Mouse (Mus musculus) adrenal gland, adult 8-10 months (tissue): Measurements from ENCODE around the gene Fbxl12. TPM values are rescaled to one million over a fixed set of nuclear protein-coding genes. Genes with fewer than 3 reads are reported as not detected.
A peak's percentile ranks its signal among the peaks of the same experiment; 100 is the strongest.
"Not testable (repeated sequence)": the region's sequence is repeated elsewhere in the genome, so short reads cannot be mapped to it uniquely, and the experiment has no call there.

Experiments used
- DNase-seq: peaks from one replicate; pipeline ENCODE4 v3.0.0; 2022
- total RNA-seq, 4 experiments: library from RNA; stranded (reverse); gene quantifications; 2 replicates each; pipeline ENCODE4 v1.2.4; 2022

The Fbxl12 gene
- total RNA-seq, 4 experiments from 2014 or later, result 18.1 to 39.2 (median 25.6) TPM

DNA sequence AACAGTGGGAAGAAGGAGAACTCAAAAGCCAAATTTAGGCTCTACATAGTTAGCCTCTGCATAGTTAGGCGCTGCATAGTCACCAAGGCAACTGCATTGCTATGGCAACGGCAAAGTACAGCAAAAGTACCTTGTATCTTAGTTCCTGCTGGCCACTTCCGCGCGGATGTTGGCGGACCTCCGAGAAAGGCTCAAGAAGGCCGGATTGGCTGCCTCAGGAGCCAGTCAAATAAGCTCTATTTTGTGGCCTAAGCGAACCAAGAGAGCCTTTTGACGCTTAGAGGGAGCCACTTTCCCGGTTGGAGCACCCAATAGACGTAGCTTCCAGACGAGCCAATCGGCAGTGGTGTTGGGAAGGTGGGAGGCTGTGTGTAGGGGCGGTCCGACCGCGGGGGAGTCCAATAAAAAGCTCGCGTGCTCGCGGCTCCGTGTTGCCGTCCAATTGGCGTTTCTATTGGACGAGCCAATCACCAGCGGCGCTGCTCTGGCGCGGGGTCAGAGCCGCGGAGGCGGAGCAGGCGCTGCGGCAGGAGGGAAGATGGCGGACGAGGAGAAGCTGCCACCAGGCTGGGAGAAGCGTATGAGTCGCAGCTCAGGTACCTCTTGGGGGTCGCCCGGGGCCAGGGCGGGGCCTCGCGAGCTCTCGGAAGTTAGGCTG is 7.2 kb upstream of the Fbxl12 start, which contains the start of gene Pin1:
TSS of gene Pin1 (plus strand) at position 494 of the 658 bp plus-strand sequence.
- peak; percentile 100 for DNase-seq

DNA sequence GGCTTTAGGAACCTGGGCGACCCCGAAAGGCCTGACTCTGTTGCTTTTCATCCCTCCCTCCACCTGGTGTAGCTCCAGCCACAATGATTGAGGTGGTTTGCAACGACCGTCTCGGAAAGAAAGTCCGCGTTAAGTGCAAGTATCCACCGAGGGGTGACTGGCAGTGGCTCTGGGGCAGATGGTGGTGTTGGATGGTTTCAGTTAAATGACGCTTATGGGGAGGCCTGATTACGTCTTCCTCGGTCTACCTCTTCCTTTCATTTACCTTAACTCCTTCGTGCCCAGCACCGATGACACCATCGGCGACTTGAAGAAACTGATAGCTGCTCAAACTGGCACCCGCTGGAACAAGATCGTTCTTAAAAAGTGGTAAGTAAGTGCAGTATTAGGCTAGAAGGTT is 554 bp upstream of the Fbxl12 start:
- peak; percentile 26 for DNase-seq

DNA sequence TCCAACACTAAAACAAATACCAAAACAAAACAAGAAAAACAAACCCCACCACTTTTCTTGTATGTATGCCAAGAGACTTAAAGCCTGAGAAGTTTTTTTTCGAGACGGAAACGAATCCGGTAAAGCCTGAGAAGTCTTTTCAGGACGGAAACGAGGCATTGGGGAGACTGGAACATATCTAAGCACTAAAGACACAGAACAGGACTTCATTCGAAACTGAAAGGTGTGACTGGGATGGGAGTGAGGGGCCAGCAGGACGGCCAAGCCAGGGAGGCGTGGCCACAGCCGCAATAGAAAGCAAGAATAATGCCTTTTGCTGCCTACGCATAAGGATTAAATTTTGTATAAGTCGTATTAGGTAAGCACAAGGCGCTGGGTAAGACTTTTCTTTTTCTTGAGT is 786 bp downstream of the Fbxl12 start:
- DNase-seq, result peak; percentile 7

DNA sequence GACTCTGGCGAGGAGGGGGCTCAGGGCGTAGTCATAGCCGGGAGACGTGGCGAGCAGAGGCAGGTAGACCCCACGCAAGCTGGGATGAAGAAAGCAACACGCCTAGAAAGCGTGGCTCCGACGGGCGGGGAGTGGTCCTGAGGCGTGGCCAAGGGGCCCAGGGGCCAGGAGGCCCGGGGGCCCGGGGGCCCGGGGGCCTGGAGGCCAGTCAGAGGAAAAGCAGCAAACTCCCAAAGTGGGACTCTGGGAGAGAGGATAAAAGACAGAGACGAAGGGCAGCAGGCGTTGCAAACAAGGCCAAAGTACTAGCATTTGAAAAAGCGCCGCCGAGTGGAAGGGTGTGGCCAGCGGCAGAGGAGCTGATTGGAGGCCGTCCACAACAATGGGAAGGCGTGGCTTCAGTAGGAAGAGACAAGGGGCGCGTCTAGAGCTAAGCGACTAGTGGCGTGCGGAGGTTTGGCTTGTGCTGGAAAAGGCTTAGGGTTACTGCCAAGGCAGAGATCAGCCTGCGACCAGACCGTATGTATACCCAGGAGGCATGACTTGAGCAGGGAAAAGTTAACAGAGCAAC is 1.6 kb downstream of the Fbxl12 start:
- peak; percentile 87 for DNase-seq

DNA sequence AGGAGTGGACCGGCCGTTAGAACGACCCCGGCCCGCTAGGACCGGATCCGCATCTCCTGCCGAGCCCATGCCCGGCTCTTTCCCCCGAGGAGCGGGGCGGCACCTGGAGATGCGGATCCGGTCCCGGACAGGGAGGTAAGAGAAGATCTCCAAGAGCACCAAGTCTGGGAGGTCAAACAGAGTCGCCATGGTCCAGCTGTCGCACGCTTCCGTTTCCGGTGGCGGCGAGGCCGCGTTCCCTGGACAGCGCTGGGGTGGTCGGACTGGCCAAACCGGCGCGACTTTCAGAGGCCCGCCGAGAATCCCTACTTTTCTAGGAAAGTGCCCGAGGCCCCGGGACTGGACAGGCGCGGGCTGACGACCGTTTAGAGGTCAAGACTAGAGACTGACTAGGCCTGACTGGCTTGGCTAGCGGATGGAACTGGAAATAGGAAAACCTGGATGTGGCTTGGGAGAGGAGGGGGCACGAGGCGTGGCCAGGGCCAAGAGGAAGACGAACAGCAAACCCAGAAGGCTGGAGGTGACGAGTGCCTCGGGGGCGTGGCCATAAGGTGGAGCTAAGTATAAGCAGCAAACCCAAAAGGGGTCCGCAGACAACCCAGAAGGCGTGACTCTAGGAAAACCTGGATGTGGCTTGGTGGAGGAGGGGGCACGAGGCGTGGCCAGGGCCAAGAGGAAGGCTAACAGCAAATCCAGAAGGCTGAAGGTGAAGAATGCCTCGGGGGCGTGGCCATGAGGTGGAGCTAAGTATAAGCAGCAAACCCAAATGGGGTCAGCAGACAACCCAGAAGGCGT is 2.3 kb downstream of the Fbxl12 start, which contains the start of gene Ubl5:
TSS of gene Ubl5 (plus strand) at position 778 of the 795 bp plus-strand sequence.
- peak; percentile 55 for DNase-seq

DNA sequence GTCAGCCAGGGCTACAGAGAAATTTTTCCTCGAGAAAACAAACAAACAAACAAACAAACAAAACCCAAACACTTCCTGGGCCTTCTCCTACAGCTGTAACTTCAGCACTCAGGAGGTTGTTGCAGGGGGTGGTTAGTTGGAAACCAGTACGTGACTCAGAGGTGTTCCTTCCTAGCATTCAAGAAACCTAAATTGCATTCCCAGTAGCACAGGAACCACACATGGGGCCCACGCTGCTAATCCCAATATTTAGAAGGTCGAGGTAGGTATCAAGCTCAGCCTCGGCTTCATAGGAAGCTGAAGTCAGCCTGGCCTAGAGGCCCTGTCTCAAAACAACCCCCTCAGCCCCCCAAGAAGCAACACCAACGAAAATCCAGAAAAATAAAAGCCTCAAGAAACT is 3.1 kb downstream of the Fbxl12 start:
- DNase-seq, result no peak

DNA sequence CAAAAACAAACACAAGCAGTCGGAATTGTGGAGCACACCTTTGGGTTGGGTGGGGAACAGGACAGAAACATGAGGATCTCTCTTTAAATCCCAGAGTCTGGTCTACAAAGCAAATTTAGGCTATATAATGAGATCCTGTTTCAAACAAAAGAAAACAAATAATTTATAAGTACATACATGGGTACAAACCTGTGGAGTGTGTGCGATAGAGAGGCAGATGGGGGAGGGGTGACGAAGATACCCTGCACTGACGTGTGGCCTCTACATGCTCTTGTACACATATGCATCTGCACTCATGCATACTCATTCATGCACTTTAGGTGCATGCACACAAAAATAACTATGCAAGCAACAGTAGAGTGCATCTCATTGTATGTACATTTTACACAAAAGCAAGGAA is 5.1 kb downstream of the Fbxl12 start:
- DNase-seq, result no peak

DNA sequence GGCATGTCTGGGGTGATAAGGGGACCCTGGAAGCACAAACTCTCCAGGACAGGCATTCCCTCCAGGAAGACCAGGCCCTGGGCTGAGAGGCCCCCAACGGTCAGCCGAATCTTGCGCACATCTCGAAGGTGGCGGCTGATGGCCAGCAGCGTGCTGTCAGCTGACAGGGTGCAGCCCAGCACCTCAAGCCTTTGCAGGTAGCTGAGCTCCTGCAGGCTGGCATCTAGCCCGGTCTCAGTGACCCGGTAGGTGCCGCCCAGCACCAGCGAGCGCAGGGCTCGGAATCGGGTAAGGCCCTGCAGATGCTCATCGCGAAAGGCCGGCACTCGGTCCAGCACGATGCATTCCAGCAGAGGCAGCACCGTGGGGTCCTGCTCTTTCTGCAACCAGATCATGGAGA is 6.0 kb downstream of the Fbxl12 start:
- DNase-seq, result no peak

DNA sequence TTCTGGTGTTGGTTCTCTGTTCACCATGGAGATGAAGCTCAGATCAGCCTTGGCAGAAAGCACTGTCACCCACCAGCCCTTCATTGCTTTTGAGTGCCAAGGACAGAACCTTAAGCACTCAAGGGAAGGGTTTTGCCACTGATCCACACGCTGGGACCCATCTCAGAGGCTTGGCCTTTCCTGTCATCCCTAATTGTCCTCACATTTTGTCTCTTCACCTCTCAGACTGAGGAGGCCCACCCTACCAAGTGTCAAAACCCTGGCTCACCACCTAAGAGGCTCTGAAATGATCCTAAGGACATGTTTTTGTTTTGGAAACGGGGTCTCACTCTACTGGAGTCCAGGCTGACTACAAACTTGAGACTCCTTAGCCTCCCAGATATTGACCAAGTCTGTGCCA is 7.8 kb downstream of the Fbxl12 start:
- no peak for DNase-seq

DNA sequence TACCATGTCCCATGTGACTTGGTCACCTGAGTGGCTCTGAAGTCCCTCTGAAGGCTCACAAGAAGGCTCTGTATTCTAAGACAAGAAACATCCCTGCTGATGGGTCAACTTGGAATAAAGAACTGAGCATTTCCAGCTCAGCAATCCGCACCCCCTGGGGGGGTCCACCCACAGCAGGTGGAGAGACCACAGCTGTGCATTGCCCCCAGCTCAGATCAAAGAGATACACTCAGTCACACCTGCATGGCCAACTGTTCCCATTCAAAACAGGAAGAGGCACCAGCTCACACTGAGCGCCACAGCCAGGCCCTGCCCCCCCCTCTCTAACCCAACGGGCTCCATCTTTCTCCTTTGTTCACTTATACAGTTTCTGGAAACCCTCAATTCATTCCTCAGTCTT is 8.3 kb downstream of the Fbxl12 start:
- no peak for DNase-seq

DNA sequence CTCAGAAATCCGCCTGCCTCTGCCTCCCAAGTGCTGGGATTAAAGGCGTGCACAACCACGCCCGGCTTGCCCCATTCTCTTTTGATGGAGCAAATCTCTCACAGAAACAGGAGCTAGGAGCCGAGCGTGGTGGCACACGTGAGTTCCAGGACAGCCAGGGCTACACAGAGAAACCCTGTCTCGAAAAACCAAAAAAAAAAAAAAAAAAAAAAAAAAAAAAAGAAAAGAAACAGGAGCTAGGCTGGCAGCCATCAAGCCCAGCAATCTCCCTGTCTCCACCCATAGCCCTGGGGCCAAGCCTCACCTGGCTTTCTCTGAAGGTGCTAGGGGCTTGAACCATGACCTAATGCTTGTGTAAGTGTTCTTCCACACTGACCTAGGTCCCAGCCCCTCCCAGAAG is 8.9 kb downstream of the Fbxl12 start:
- not testable (repeated sequence) for DNase-seq

DNA sequence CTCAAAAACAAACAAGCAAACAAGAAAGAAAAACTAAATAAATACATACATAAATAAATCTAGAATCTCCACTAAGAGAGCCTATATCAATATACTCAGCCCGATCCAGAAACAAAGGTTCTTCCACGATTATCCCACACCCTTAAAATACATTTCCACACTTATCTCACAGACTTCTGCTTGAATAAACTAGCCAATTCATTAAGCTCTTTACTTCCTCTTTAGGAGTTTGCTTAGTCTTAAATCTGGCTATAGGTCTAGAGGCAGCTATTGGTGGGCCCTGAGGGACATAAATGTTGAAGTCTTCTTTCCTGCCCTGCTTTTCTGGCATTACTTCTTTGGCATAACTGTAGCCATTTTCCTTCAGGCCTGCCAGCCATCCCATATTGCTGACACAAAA is 13.2 kb downstream of the Fbxl12 start:
- no peak for DNase-seq

DNA sequence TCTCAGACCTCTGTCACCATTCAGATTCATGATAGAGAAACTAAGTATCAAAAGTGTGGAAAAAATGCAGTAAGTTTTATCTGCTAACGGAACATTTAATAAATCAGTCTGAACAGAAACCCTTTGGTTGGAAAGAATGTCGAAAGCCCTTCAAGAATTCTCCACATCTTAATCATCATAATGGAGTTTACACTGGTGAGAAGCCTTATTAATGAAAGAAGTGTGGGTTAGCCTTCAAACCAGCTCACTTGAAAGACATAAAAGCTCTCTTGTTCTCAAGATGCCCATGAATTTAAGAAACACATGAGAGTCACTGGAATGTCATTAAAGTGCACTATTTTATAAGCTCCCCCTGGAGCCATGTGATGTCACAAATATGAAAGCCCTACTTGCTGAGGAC is 27.9 kb downstream of the Fbxl12 start:
- DNase-seq, result no peak

DNA sequence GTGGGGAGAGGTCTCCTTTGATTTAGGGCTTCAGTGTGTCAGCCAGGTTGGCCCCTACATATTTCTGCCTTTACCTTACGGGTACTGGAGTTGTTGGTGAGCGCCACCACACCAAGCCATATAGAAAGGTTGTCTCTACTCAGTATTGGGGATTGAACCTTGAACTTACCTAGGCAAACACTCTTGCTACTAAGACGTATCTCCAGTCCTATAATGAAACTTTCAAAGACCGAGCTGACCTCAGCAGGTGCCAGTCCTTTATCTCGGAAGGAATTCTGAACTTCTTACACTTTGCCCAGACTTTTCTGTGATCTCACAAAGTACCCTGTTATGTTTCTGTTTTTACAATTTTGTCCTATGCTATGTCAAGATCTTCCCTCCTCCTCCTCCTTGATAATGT is 32.6 kb downstream of the Fbxl12 start:
- DNase-seq, result no peak

DNA sequence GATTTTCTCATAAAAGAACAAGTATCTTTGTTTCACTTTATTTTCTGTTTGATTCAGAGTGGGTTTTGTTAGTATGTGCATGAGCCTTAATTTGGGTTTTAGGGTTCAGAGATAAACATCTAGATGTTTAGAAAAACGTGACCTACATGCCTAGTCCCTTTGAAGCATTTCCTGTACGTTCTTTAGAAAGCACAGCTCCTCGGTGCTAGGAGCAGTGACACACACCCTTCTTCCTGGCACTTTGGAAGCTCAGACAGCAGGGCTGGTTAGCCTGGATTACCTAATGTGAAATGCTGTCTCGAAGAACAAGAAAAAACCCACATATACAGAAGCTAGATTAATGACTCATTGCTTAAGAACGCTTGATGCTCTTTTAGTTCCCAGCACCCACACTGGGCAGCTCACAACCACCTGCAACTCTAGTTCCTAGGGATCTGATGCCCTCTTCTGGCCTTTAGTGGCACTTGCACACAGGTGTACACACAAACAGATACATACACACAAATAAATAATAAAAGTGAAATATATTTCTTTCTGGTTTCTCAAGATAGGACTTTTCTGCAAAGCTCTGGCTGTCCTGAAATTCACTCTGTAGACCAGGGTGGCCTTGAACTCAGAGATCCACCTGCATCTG is 34.6 kb downstream of the Fbxl12 start:
- DNase-seq, result no peak

DNA sequence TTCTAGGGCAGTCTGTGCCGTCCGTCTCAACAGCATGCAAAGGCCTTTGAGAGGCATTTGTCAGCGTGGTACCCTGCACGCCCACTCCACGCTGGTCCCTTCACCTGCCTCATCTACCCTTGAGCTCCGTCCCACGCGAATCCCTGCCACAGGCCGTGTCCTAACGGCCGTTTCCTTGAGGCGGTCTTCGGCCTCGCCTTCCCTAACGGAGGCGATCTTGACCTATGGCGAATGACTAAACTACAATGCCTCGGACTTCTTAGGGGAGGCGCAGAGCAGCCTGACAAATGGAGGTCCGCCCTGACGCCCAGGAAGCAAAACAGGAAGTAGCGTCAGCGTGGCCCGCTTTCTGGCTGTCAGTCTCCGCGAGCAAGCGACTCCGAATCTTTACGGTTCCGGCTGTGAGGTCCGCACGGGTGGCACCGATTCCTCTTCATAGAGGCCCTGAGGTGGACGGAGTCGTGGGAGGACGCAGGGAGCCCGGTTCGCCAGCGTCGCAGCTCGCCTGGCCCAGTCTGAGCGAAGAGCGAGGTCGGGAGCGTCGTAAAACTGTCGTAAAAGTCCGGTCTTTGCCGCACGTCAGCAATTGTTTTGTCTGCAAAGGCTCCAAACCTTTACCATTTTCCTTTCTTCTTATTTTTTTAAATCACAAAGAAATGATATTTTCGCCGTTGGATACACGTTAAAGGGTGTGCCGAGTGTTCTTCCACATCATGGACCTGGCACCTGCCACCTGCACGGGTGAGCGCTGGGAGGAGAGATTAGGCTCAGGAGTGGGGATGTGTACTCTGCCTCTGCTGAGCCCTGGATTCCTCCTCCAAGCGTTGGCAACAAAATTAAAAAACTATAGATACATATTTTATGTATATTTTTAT is 37.2 kb downstream of the Fbxl12 start:
- DNase-seq, result peak; percentile 77

DNA sequence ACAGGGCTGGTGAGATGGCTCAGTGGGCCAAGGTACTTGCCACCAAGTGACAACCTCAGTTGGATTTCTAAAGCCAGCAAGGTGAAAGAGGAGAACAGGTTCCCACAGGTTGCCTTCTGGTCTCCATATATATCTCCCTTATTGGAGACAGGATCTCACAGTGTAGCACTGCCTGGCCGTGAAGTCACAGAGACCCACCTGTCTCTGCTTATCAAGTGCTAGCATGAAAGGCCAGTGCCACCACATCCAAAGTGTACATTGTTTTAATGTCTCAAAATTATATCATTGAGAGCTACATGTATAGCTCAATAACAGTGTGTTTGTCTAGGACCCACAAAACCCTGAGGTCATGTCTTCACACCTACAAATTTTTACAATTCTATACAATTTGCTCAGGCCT is 38.3 kb downstream of the Fbxl12 start:
- DNase-seq, result no peak

DNA sequence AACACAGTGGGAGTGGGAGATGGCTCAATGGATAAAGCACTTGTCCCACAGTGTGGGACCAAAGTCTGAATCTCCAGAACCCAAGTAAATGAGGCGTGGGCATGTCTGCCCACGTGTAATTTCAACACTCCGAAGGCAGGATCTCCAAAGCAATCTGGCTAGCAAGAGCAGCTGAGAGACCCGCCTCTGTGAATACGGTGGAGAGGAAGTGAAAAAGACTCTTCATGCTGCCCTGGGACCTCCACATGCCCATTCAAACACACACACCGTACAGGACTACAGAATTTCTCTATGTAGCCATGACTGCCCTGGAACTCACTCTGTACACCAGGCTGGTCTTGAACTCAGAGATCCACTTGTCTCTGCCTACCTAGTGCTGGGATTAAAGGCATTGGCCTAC is 43.3 kb downstream of the Fbxl12 start:
- no peak for DNase-seq

DNA sequence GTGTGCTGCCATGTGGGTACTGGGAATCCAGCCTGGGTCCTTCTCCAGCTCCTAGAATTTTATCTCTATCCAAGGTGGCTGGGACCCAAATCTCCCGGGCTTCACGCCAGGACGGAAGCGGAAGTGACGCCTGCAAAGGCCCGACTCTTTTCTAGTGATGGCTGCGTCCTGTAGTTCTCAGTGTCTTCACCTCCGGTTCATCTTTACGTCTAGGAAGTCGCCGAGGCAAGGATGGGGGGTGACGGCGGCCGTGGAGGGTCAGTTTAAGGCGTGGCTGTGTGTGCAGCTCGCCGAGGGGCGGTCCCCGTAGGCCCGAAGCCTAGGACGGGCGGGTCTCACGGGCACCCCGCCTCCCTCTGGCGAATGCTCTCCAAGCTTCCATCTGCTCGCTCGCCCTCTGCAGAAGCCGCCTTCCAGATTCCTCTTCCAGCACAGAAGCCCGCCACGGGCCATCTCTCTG is 63.4 kb downstream of the Fbxl12 start, which contains the start of gene Zfp846:
TSS of gene Zfp846 (plus strand) at position 117 of the 460 bp plus-strand sequence.
- peak; percentile 99 for DNase-seq

DNA sequence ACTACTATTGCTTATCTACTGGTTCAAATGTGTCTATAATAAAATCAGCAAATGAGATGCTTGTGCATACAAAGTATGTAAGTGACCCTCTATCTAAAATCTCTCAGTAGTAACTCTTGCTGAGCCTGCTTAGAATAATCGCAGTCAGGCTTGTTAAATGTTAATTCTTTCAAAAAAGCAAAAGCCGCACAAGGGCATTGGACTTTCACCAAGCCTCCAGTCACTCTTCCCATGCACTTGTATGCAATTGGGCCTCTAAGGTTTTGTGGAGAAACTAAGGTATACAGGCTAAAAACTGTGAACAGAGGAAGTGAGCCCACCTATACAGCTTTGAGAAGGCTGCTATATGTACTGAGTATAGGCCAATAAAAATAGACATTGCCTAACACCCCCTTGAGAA is 68.0 kb downstream of the Fbxl12 start:
- no peak for DNase-seq

DNA sequence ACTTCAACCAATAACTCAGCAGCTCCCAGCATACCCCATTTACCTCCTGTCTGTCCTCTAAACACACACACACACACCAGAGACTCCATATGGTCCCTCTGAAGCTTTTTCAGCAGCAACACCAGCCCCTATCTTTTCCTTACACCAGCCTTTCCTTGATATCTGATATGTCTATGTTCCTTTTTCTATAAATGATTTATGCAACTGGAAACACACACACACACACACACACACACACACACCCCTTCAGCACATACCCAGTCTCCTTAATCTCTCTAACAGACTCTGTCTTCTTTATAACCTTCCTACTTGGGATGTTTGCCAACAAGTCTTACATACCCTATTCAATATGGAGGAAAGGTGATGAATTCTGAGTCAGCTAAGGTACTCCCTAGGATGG is 73.5 kb downstream of the Fbxl12 start:
- no peak for DNase-seq
